Mouse (Mus musculus): ENCODE results near the gene Olfr690.
"Not testable (repeated sequence)": the region's sequence is repeated elsewhere in the genome, so short reads cannot be mapped to it uniquely, and the experiment has no call there.

- not testable (repeated sequence) for TF ChIP-seq POLR2A (IDR thresholded peaks at IDR 0.05; ENCODE audit: low read depth, low read length); CTCF (IDR thresholded peaks at IDR 0.05; ENCODE audit: borderline replicate concordance, insufficient read depth, low read length)
Observed at GRCm38 (mm10) chr7:105356064-105356463, 22.2 kb upstream of the Olfr690 start.

All from embryonic fibroblast, embryonic 13.5 days (primary cell).